Mouse (Mus musculus) cerebellum, postnatal 25 days (tissue): ENCODE data around the gene 1500009L16Rik.

Experiments used
- DNase-seq, 2 experiments: peaks; one replicate each; pipeline ENCODE4 v3.0.0; 2021; ENCODE audit warnings: mixed read lengths in 2 of 2

1500009L16Rik gene

GRCm38 (mm10) chr10:83763891-83764290, 41.2 kb downstream of the 1500009L16Rik start:
- DNase-seq, result no peak

- DNase-seq, result no peak
These were observed 44.2 kb downstream of the 1500009L16Rik start for GRCm38 (mm10) chr10:83766882-83767281.

- peak; percentile 72 to 81 for DNase-seq
These were observed 53.7 kb downstream of the 1500009L16Rik start for GRCm38 (mm10) chr10:83776272-83776878.

GRCm38 (mm10) chr10:83777253-83777652, 54.6 kb downstream of the 1500009L16Rik start:
- no peak for DNase-seq

- DNase-seq, result no peak
These were observed 59.2 kb downstream of the 1500009L16Rik start for GRCm38 (mm10) chr10:83781854-83782253.

DNA sequence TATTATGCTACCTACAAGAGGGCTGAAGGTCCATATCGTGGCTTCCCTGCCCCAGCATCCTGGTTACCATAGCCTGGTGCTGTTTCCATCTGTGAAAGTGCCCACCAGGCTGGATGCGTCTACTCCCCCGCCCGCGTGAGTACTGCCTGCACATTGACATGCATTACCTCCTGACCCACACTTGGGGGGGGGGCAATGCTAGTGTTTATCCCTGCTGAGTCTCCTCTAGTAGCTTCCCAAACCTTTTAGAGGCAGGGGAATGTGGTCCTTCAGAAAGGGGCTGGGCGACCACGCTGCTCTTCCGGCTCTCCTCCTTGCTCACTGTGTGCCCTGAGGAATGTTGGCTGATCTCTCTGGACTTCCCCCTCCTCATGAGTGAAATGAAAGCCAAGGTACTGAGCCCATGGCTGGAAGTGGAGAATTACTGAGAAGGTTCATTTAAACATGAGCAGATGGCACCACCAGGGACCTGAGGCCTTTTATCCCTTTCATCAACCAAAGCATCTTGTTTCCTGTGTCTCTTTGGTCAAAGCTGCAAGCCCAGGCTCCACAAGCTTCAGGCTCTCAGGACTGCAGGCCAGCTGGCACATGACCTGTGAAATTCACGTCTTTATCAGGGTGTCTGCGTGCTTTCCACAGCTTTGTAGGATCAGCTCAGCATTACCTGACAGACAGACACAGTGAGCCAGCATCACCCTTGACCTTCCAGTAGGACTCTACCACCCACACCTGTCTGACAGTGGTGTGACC, 59.9 kb downstream of the 1500009L16Rik start:
- DNase-seq, result peak; percentile 66 to 77

GRCm38 (mm10) chr10:83785003-83785402, 62.3 kb downstream of the 1500009L16Rik start:
- peak; percentile 24 to 49 for DNase-seq

DNA sequence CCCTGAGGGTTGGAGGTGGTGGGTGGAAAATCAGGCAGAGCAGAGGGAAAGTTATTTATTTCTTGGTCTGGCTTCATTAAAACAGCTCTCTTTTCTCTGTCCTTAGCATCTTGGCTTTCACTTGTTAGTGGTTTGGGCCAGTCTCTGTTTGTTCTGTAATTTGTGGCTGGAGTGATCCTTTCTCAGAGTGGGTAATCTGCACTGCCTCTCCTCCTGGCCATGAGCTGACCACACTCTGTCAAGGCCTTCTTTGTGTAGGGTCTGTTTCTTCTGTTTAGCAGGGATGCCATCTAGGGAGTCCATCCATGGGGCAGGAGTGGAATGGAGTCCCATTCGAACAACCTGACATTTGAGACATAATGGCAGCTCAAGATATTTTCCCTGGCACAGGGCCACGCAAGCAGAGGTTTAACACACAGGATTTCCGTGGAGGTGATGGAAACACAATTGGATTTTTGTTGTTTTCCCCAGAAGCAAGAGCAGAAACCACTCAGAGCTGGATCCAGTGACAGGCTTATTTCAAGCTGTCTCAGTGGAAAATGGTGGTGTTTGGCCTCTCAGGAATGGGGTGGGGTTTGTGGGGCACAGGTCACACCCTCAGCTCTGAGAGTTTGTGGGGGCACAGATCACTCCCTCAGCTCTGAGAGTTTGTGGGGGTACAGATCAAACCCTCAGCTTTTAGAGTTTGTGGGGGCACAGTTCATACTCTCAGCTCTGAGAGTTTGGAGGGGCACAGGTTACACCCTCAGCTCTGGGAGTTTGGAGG, 63.1 kb downstream of the 1500009L16Rik start:
- no peak for DNase-seq

DNA sequence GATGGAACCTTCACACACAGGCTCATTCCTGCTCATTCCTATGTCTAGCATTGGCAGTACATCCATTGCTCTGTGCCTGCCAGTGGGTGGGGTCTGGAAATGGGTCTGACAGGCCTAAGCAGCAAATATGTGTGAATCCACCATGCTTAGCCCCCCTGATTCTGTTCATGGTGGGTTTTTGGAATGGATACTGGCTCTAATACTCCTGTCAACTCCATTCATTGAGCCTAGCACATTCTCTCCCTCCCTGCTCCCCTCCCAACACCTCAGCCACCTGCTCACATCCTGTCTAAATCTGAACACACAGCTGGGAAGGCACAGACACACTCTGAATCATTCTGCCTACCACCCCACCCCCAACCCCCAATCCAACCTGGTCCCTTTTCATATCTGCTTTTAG, 72.4 kb downstream of the 1500009L16Rik start:
- DNase-seq, result no peak

DNA sequence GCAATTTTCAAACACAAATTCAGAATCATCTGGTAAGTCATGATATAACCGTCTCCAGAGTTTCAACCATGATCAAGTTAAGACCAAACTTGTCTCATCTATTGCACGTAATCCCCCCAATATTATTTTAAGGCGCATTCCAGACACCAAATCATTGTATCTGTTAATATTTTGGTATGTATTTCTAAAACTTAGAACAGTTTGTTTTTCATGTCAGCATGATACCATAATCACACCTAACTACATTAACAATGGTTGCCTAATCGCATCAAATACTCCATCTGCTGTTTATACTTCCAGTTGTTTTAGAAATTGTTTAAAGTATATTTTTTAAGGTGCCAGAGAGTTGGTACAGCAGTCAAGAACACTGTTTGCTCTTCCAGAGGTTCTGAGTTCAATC, 72.8 kb downstream of the 1500009L16Rik start:
- DNase-seq, result no peak

DNA sequence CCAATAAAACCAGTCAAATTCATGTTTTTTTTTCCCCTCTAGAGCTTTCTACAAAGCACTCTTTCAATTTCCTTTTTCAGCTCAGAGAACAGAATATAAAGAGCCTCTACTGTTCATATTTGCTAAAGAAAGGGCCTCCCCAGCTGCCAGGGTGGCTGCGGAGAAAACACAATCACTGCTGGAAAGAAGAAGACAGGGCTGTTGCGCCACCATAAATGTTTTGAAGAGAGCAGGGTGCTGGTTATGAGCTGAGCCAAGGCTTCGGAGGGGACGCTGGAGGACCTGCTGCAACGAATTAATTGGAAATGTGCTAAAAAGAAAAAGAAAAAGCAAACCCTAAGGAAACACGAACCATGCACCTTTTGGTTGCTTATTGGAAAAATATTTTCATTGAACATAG, 81.4 kb downstream of the 1500009L16Rik start:
- no peak for DNase-seq

- DNase-seq, result no peak
These were observed 82.6 kb downstream of the 1500009L16Rik start for GRCm38 (mm10) chr10:83805201-83805718.

DNA sequence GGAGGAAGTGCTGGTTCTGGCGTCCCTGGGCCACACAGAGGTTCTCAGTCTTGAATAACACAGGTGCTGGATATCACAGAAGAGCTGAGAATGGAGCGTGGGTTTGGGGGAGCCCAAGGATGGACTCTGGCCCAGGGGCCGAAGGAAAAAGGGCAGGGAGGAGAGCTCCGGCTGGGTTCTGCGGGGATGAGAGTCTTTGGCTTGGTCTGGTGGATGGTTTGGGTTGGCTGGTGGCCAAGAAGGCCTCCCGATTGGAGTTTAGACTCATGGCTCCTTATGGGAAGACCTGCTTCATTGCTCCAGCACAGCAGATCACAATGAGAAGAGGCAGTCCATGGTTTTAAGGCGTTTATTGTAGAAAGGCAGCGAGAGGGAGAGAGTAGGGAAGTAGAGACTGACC, 84.6 kb downstream of the 1500009L16Rik start:
- DNase-seq, result no peak
